Mouse (Mus musculus) heart, adult 8-10 months (tissue): ENCODE data around the gene Ddx28. TPM values are rescaled to one million over a fixed set of nuclear protein-coding genes. Genes with fewer than 3 reads are reported as not detected.

ENCODE experiments used
- DNase-seq: peaks from one replicate; pipeline ENCODE4 v3.0.0; 2022; ENCODE audit warnings: low spot score
- total RNA-seq, 4 experiments: library from RNA; stranded (reverse); gene quantifications; 2 replicates each; pipeline ENCODE4 v1.2.4; 2022

Ddx28 gene
- total RNA-seq = 10 to 100 TPM; 11.0 to 12.4 (median 11.2) TPM

- DNase-seq = no peak
Observed at GRCm38 (mm10) chr8:106011643-106011986, at the start of gene Ddx28. Gene Ddx28, minus strand, starts transcription at chr8:106011882.

GRCm38 (mm10) chr8:106060521-106060920 lies 48.8 kb upstream of the Ddx28 start:
- DNase-seq = no peak

GRCm38 (mm10) chr8:106059613-106060371 lies 48.1 kb upstream of the Ddx28 start:
- DNase-seq = peak; percentile 26

GRCm38 (mm10) chr8:106058731-106059612 lies 47.3 kb upstream of the Ddx28 start, which contains the start of gene Nfatc3:
Gene Nfatc3, plus strand, starts transcription at chr8:106058840.
- peak; percentile 97 for DNase-seq

GRCm38 (mm10) chr8:106056455-106056982 lies 44.8 kb upstream of the Ddx28 start:
- no peak for DNase-seq

- DNase-seq = no peak
Observed at GRCm38 (mm10) chr8:106055038-106055437, 43.4 kb upstream of the Ddx28 start.

- peak; percentile 53 for DNase-seq
Observed at GRCm38 (mm10) chr8:106054190-106054811, 42.6 kb upstream of the Ddx28 start.

GRCm38 (mm10) chr8:106052510-106053089 lies 40.9 kb upstream of the Ddx28 start:
- DNase-seq = no peak

- no peak for DNase-seq
Observed at GRCm38 (mm10) chr8:106051068-106051467, 39.4 kb upstream of the Ddx28 start.

GRCm38 (mm10) chr8:106049840-106050239 lies 38.2 kb upstream of the Ddx28 start:
- no peak for DNase-seq

GRCm38 (mm10) chr8:106047854-106048630 lies 36.4 kb upstream of the Ddx28 start:
- DNase-seq = no peak

GRCm38 (mm10) chr8:106046872-106047559 lies 35.3 kb upstream of the Ddx28 start:
- no peak for DNase-seq

GRCm38 (mm10) chr8:106044151-106044550 lies 32.5 kb upstream of the Ddx28 start:
- peak; percentile 46 for DNase-seq

GRCm38 (mm10) chr8:106043055-106043454 lies 31.4 kb upstream of the Ddx28 start:
- DNase-seq = no peak

- DNase-seq = no peak
Observed at GRCm38 (mm10) chr8:106040218-106040617, 28.5 kb upstream of the Ddx28 start.

GRCm38 (mm10) chr8:106039605-106040004 lies 27.9 kb upstream of the Ddx28 start:
- DNase-seq = no peak

- no peak for DNase-seq
Observed at GRCm38 (mm10) chr8:106038721-106039120, 27.0 kb upstream of the Ddx28 start.

- DNase-seq = peak; percentile 76
Observed at GRCm38 (mm10) chr8:106022483-106022882, 10.8 kb upstream of the Ddx28 start.

GRCm38 (mm10) chr8:106018039-106018438 lies 6.4 kb upstream of the Ddx28 start:
- DNase-seq = no peak

GRCm38 (mm10) chr8:106017130-106017529 lies 5.4 kb upstream of the Ddx28 start:
- DNase-seq = no peak
